In genomic region chr3:32754384-32754915, GRCm38 (mm10) we compare ENCODE assay signal across 21 mouse cellular contexts.
"Had no signal": no experiment of that assay in that cellular context is flagged by ENCODE, and none has a peak within 500 bp of the region (broad histone marks: within the 10 kb centered on the region; RNA-seq: fewer than 3 reads in every experiment).

No protein-coding gene starts in this region.

- H3K4me1 ChIP-seq: limb, embryonic 12.5 days; limb, embryonic 15.5 days; midbrain, embryonic 12.5 days; midbrain, embryonic 15.5 days; neural tube, embryonic 12.5 days; neural tube, embryonic 15.5 days had no signal

- H3K4me3 ChIP-seq: limb, embryonic 12.5 days; limb, embryonic 15.5 days; midbrain, embryonic 12.5 days; midbrain, embryonic 15.5 days; neural tube, embryonic 12.5 days; neural tube, embryonic 15.5 days had no signal

- H3K9ac ChIP-seq: limb, embryonic 12.5 days; limb, embryonic 15.5 days; liver, embryonic 14.5 days; liver, postnatal 0 days; lung, embryonic 14.5 days; midbrain, embryonic 12.5 days; midbrain, embryonic 15.5 days; neural tube, embryonic 12.5 days; neural tube, embryonic 15.5 days had no signal

- H3K27me3 ChIP-seq: limb, embryonic 12.5 days; limb, embryonic 15.5 days; midbrain, embryonic 12.5 days; midbrain, embryonic 15.5 days; neural tube, embryonic 12.5 days; neural tube, embryonic 15.5 days had no signal

- DNase-seq: kidney, postnatal 4 days; left cerebral cortex, postnatal 4 days; liver, postnatal 0 days; lung, embryonic 14.5 days; right cerebral cortex, adult 18-20 months; right cerebral cortex, postnatal 14 days; right cerebral cortex, postnatal 4 days; thymus, adult 2 months; thymus, postnatal 14 days; thymus, postnatal 4 days had no signal

- H3K27ac ChIP-seq: limb, embryonic 12.5 days; limb, embryonic 15.5 days; liver, embryonic 14.5 days; macrophage; midbrain, embryonic 12.5 days; midbrain, embryonic 15.5 days; neural tube, embryonic 12.5 days; neural tube, embryonic 15.5 days; stomach, postnatal 0 days had no signal

- H3K4me2 ChIP-seq: limb, embryonic 12.5 days; limb, embryonic 15.5 days; liver, embryonic 11.5 days; lung, embryonic 14.5 days; midbrain, embryonic 12.5 days; midbrain, embryonic 15.5 days; neural tube, embryonic 12.5 days; neural tube, embryonic 15.5 days had no signal

- H3K9me3 ChIP-seq: limb, embryonic 12.5 days; limb, embryonic 15.5 days; midbrain, embryonic 12.5 days; midbrain, embryonic 15.5 days; neural tube, embryonic 12.5 days; neural tube, embryonic 15.5 days had no signal

- ATAC-seq: liver, postnatal 0 days; lung, postnatal 0 days; midbrain, embryonic 15.5 days had no signal
